Mouse (Mus musculus): ENCODE measurements around the gene Trim39.

The Trim39 gene

GRCm38 (mm10) chr17:36271586-36272256, at the start of gene Trim39:
Trim39 (minus strand) TSS chr17:36272247.
- peak; percentile 89 for DNase-seq (ENCODE audit: inconsistent ontology term)

GRCm38 (mm10) chr17:36315689-36316253, 43.7 kb upstream of the Trim39 start:
- no peak for DNase-seq (ENCODE audit: inconsistent ontology term)

- DNase-seq (ENCODE audit: inconsistent ontology term), result peak; percentile 58
These were observed 43.1 kb upstream of the Trim39 start for GRCm38 (mm10) chr17:36315041-36315688.

- no peak for DNase-seq (ENCODE audit: inconsistent ontology term)
These were observed 42.5 kb upstream of the Trim39 start for GRCm38 (mm10) chr17:36314511-36314910.

- no peak for DNase-seq (ENCODE audit: inconsistent ontology term)
These were observed 37.2 kb upstream of the Trim39 start for GRCm38 (mm10) chr17:36309293-36309692.

GRCm38 (mm10) chr17:36308855-36309254, 36.8 kb upstream of the Trim39 start:
- peak; percentile 58 for DNase-seq (ENCODE audit: inconsistent ontology term)

GRCm38 (mm10) chr17:36286390-36286789, 14.3 kb upstream of the Trim39 start, which contains the start of gene H2-M10.2:
H2-M10.2 (minus strand) TSS chr17:36286490.
- no peak for DNase-seq (ENCODE audit: inconsistent ontology term)

GRCm38 (mm10) chr17:36281521-36282245, 9.6 kb upstream of the Trim39 start:
- DNase-seq (ENCODE audit: inconsistent ontology term), result no peak

GRCm38 (mm10) chr17:36274776-36275175, 2.7 kb upstream of the Trim39 start:
- DNase-seq (ENCODE audit: inconsistent ontology term), result no peak

- no peak for DNase-seq (ENCODE audit: inconsistent ontology term)
These were observed 1.7 kb upstream of the Trim39 start for GRCm38 (mm10) chr17:36273796-36274195.

- no peak for DNase-seq (ENCODE audit: inconsistent ontology term)
These were observed 758 bp upstream of the Trim39 start for GRCm38 (mm10) chr17:36272643-36273366.

- DNase-seq (ENCODE audit: inconsistent ontology term), result peak; percentile 94
These were observed 976 bp downstream of the Trim39 start for GRCm38 (mm10) chr17:36270956-36271585.

- no peak for DNase-seq (ENCODE audit: inconsistent ontology term)
These were observed 6.2 kb downstream of the Trim39 start for GRCm38 (mm10) chr17:36265834-36266233.

GRCm38 (mm10) chr17:36264273-36264925, 7.6 kb downstream of the Trim39 start:
- DNase-seq (ENCODE audit: inconsistent ontology term), result peak; percentile 11

GRCm38 (mm10) chr17:36261511-36262166, 10.4 kb downstream of the Trim39 start:
- DNase-seq (ENCODE audit: inconsistent ontology term), result no peak

GRCm38 (mm10) chr17:36257969-36258368, 14.1 kb downstream of the Trim39 start, which contains the start of gene Rpp21:
Rpp21 (minus strand) TSS chr17:36258069.
- no peak for DNase-seq (ENCODE audit: inconsistent ontology term)

- DNase-seq (ENCODE audit: inconsistent ontology term), result peak; percentile 76
These were observed 14.7 kb downstream of the Trim39 start for GRCm38 (mm10) chr17:36257241-36257947.

GRCm38 (mm10) chr17:36253087-36253600, 18.9 kb downstream of the Trim39 start:
- DNase-seq (ENCODE audit: inconsistent ontology term), result no peak

GRCm38 (mm10) chr17:36252250-36252876, 19.7 kb downstream of the Trim39 start:
- DNase-seq (ENCODE audit: inconsistent ontology term), result peak; percentile 15
